Mouse (Mus musculus) c-Kit-positive CD71-negative TER-119-negative erythroid progenitor cells, embryonic 14.5 days (primary cell): ENCODE results near the gene Nipsnap3b.

Source experiments
- DNase-seq: peaks from one replicate; pipeline ENCODE4 v3.0.0-alpha.2; 2013; ENCODE audit warnings: low read depth

Nipsnap3b gene

GRCm38 (mm10) chr4:53011732-53012361 is at the start of gene Nipsnap3b:
Gene Nipsnap3b (plus strand): TSS chr4:53011880.
- DNase-seq = peak; percentile 92

- DNase-seq = no peak
These were observed 47.4 kb upstream of the Nipsnap3b start, which contains the start of gene Olfr270 for GRCm38 (mm10) chr4:52964247-52964646. Gene Olfr270 (plus strand): TSS chr4:52964547.

GRCm38 (mm10) chr4:52985216-52985615 is 26.5 kb upstream of the Nipsnap3b start:
- DNase-seq = no peak

DNA sequence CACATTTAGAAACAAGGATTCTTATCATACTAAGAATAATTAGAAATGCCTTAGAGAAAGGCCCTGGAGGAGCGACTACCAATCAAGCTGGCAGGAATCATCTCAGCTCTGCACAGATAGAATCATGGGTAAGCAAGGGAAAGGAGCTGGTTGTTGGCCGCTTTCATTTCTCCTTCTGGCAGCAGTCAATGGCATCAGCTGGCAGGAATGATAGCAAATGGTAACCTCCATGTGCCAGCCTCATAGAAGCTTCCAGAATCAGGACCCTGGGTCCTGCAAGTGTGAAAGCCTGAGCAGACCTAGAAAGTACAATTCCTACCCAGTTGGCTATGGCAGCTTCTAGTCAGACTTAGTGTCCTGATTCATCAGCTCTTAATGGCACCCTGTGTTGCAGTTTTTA is 25.4 kb upstream of the Nipsnap3b start:
- DNase-seq = no peak

GRCm38 (mm10) chr4:52989248-52989647 is 22.4 kb upstream of the Nipsnap3b start, which contains the start of gene Nipsnap3a:
Gene Nipsnap3a (plus strand): TSS chr4:52989272.
- no peak for DNase-seq

DNA sequence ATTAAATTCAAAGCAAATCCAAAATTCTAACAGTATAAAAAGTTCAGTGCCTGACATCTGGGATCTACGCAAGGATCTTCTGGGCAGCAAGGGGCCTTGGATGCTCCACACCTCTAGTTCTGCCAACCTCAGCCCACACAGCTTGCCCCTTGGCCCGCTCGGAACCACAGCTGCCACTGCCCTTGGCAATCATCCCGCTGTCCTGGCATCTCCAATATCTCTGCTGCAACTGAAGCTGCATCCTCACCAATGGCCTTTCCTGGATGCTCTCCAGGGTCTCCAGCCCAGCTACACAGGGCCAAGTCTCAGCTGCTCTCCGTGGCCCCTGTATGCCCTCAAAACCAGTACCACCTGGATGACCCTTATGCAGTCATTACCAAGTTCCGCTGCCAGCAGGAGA is 12.2 kb upstream of the Nipsnap3b start:
- DNase-seq = no peak

DNA sequence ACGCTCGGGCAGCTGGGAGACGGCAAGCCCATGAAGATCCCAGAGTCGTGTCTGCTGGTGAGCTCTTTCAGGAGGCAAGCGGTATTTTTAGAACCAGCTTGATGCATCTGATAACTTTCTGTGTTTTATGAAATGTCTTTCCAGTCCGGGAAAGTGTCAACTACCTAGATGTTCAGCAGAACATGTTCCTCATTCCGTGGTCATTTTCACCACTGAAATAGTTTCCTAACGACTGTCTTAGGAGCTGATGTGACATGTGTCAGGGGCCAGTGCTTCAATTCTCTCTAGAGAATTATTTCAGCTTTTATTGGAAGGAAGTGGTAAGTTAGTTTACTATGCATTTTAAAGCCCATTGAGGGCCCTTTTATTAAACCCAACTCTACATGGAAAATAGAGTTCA is 11.5 kb upstream of the Nipsnap3b start:
- DNase-seq = no peak

GRCm38 (mm10) chr4:53009183-53009582 is 2.5 kb upstream of the Nipsnap3b start:
- no peak for DNase-seq

DNA sequence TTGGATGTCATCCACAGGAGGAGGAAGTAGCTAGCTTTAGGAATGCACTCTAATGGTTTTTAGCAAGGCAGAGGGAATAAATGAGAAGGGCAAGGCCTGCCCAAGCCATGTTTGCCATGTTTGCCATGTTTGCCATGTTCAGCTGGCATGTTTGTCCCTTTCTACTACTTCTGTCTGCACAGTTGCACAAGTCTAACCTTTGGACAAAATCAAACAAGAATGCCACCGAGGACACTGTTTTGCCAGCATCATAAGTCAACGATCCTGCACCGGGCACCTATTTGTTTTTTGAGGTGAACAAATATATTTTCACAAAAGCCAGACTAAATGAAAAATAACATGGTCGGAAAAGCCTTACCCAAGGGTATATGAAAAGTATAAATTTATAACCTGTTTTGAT is 1.8 kb upstream of the Nipsnap3b start:
- no peak for DNase-seq

GRCm38 (mm10) chr4:53014421-53014820 is 2.7 kb downstream of the Nipsnap3b start:
- DNase-seq = no peak

- DNase-seq = no peak
These were observed 3.3 kb downstream of the Nipsnap3b start for GRCm38 (mm10) chr4:53015024-53015423.

DNA sequence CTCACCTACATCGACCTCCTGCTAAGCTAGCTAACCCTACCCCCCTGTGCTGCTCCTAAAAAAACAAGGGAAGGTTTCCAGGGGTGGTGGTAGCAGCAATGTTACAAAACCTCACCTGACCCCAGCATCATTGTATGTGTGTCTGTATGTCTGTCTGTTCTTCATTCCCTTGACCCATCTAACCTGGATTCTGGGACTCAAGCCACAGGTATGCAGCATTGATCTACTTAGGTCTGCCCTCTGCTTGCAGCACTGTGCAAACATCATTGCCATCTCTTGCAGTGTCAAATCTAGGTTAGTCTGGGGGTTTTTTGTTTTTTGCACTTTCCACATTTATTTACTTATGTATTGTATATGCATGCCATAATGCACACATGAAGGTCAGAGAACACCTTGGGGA is 6.7 kb downstream of the Nipsnap3b start:
- no peak for DNase-seq

DNA sequence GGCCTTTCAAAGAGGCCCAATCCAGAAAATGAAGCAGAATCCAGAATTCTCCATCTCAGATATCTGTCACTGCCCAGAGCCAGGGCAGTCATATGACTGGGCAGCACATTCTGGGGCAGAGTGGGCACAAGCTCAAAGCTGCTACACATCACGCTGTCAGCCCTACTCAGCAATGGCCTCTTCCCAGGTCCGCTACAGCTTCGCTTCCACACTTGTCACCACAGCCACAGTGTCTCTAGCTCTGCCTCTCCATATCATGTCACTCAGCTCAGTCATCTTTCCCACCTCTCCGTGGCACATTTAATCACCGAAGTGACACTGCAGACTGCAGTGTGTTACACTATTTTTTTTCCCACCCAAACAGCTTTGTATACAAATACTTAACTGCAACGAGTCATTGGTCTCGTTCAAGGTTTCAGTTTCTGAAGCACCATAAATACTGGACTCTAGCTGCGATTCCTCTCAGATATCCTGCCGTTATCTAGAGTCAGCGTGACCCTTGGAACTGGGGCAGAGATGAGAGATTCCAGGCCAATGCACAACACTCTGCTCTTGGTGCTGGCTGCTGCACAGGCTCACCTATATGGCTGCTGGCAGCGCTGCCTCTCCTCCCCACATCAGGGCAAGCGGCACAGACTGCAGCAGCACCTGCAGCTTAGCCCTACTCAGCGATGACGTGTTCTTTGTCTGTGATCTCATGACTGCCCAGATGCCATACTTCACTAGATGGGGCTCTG is 11.7 kb downstream of the Nipsnap3b start:
- no peak for DNase-seq

- no peak for DNase-seq
These were observed 12.7 kb downstream of the Nipsnap3b start for GRCm38 (mm10) chr4:53024397-53024796.

GRCm38 (mm10) chr4:53027811-53028210 is 16.1 kb downstream of the Nipsnap3b start:
- no peak for DNase-seq

GRCm38 (mm10) chr4:53030326-53030948 is 18.8 kb downstream of the Nipsnap3b start:
- DNase-seq = no peak

DNA sequence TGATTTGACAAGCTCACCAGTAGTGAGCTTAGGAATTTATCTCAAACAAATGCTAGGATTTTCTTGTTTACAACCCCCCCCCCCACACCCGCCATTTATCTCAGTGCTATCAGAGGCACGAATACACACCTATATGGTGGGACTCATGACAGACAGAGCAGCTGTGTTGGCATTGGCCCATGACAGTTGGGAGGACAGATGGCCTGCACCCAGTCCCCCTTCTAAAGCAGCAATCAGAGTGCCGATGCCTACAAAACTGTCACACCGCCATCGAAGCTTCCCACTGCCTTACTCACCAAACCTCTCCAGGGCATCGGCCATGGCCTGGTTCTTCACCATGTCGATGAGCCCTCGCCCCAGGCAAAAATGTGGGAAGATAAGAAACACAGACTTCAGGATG is 32.1 kb downstream of the Nipsnap3b start:
- no peak for DNase-seq

- no peak for DNase-seq
These were observed 34.1 kb downstream of the Nipsnap3b start for GRCm38 (mm10) chr4:53045807-53046206.

DNA sequence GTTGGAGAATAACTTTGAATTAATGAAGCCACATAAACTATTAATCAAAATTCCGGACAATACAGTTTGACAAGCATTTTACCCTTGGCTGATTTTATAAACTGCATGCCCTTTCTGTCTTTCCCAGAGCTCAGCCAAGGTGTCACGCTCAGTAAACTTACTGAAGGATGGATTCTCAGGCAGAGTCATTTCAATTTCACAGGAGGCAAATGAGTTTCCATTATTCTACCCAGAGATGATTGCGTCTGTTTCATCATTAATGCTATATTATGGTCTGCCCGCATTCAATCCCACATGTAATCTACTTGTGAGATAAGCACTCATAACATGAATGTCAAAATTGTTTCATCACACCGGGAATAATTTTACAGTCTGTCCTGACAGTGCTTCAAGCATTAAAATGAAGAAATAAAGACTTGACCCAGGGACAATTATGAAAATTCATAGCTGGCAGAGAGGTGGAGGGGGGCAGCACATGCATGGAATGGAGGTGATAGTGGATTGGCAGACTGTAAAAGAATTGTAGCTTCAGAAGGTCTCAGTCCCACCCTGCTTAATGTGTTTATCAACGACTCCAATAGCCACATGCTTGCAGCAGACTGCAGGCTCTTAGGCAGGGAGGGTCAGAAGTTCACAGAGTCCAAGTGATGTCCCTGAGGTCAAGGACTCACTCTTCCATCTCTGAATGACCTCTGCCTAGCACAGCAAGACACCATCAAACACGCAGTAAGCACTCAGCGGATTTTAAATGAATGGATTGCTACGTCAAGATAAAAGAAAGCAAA is 34.8 kb downstream of the Nipsnap3b start:
- DNase-seq = no peak

- no peak for DNase-seq
These were observed 50.8 kb downstream of the Nipsnap3b start for GRCm38 (mm10) chr4:53062301-53063008.
